Mouse (Mus musculus): ENCODE measurements at regions not wholly inside any gene's neighbourhood (a gene's known extent, or its start where the extent isn't known, plus 50 kb on each side); places are given as distances from the start of the nearest gene placed in this dataset.

DNA sequence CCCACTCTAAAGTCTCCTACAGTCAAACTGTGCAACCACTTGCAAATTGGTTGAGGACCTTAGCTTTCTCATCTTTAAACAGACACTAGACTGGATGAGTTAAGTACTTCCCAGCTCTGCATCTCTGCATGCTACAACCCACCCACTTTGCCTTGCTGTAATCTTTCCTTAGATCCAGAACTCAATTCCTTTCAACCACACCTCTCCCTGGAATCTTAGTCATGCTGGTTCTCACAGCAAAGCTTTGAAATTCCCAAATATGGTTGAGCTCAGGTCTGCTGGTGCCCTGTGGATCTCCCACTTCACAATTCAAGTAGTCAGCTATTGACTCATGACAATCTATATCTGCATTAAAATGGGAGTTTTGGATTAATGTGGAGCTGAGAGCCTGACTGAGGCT is 239.8 kb upstream of the Onecut1 start:
- TF ChIP-seq CTCF (IDR thresholded peaks at IDR 0.05; ENCODE audit: insufficient read depth, low read depth, low read length) (no peak), POLR2A (IDR thresholded peaks at IDR 0.05; ENCODE audit: insufficient read depth, low read depth, low read length) (no peak)
